Mouse (Mus musculus) urinary bladder, postnatal 4 days (tissue): Measurements from ENCODE around the gene Gm16867.
"Not testable (repeated sequence)": the region's sequence is repeated elsewhere in the genome, so short reads cannot be mapped to it uniquely, and the experiment has no call there.

ENCODE experiments used
- DNase-seq, 2 experiments: peaks; one replicate each; pipeline ENCODE4 v3.0.0; 2021 to 2022; ENCODE audit warnings: low spot score in 2 of 2

The Gm16867 gene

GRCm38 (mm10) chr14:69467612-69468366 is 35.4 kb downstream of the Gm16867 start:
- not testable (repeated sequence) for DNase-seq

- not testable (repeated sequence) for DNase-seq
These were observed 38.7 kb downstream of the Gm16867 start for GRCm38 (mm10) chr14:69464465-69464864.

GRCm38 (mm10) chr14:69457691-69458090 is 45.5 kb downstream of the Gm16867 start:
- not testable (repeated sequence) for DNase-seq

GRCm38 (mm10) chr14:69454640-69455039 is 48.5 kb downstream of the Gm16867 start:
- DNase-seq, result not testable (repeated sequence)

GRCm38 (mm10) chr14:69448845-69449244 is 54.3 kb downstream of the Gm16867 start:
- DNase-seq, result not testable (repeated sequence)

GRCm38 (mm10) chr14:69447006-69447405 is 56.2 kb downstream of the Gm16867 start:
- not testable (repeated sequence) for DNase-seq

- not testable (repeated sequence) for DNase-seq
These were observed 60.0 kb downstream of the Gm16867 start for GRCm38 (mm10) chr14:69443092-69443692.

GRCm38 (mm10) chr14:69440955-69441354 is 62.2 kb downstream of the Gm16867 start:
- DNase-seq, result not testable (repeated sequence)

- DNase-seq, result not testable (repeated sequence)
These were observed 64.4 kb downstream of the Gm16867 start for GRCm38 (mm10) chr14:69438678-69439214.

- not testable (repeated sequence) for DNase-seq
These were observed 82.2 kb downstream of the Gm16867 start for GRCm38 (mm10) chr14:69421003-69421402.

GRCm38 (mm10) chr14:69417545-69417944 is 85.6 kb downstream of the Gm16867 start:
- DNase-seq, result not testable (repeated sequence)
